Mouse (Mus musculus) megakaryocyte-erythroid progenitor cell, adult 5-6 weeks (primary cell): ENCODE measurements at regions not wholly inside any gene's neighbourhood (a gene's known extent, or its start where the extent isn't known, plus 50 kb on each side); places are given as distances from the start of the nearest gene placed in this dataset.

ENCODE experiments used
- ATAC-seq: replicated peaks from 2 replicates; pipeline ENCODE4 v1.8.0; 2016; ENCODE audit warnings: mild to moderate bottlenecking, inconsistent platforms; ENCODE audit not compliant: severe bottlenecking, poor library complexity, low FRiP score, low TSS enrichment

- no peak for ATAC-seq
These were observed 127.9 kb upstream of the Mphosph6 start for GRCm38 (mm10) chr8:117929606-117930005.

GRCm38 (mm10) chr8:117923296-117923695, 121.6 kb upstream of the Mphosph6 start:
- ATAC-seq = no peak

- ATAC-seq = no peak
These were observed 101.3 kb upstream of the Mphosph6 start for GRCm38 (mm10) chr8:117903052-117903451.

GRCm38 (mm10) chr8:117899892-117900291, 98.1 kb upstream of the Mphosph6 start:
- no peak for ATAC-seq

GRCm38 (mm10) chr8:117898015-117898414, 96.3 kb upstream of the Mphosph6 start:
- ATAC-seq = no peak

- no peak for ATAC-seq
These were observed 93.1 kb upstream of the Mphosph6 start for GRCm38 (mm10) chr8:117894861-117895260.

- ATAC-seq = no peak
These were observed 88.5 kb upstream of the Mphosph6 start for GRCm38 (mm10) chr8:117890211-117890610.

GRCm38 (mm10) chr8:117881414-117881973, 79.8 kb upstream of the Mphosph6 start:
- no peak for ATAC-seq

GRCm38 (mm10) chr8:117880279-117880975, 78.7 kb upstream of the Mphosph6 start:
- no peak for ATAC-seq

GRCm38 (mm10) chr8:117873611-117874010, 71.9 kb upstream of the Mphosph6 start:
- ATAC-seq = no peak

GRCm38 (mm10) chr8:117867138-117867537, 65.4 kb upstream of the Mphosph6 start:
- ATAC-seq = no peak

- ATAC-seq = no peak
These were observed 63.3 kb upstream of the Mphosph6 start for GRCm38 (mm10) chr8:117865014-117865413.

- peak; percentile 59; the same call in 1 of the 2 replicates for ATAC-seq
These were observed 62.1 kb upstream of the Mphosph6 start for GRCm38 (mm10) chr8:117863837-117864236.

- peak; percentile 69 for ATAC-seq
These were observed 60.6 kb upstream of the Mphosph6 start for GRCm38 (mm10) chr8:117862318-117862717.

GRCm38 (mm10) chr8:117859734-117860133, 58.0 kb upstream of the Mphosph6 start:
- peak; percentile 24; the same call in 1 of the 2 replicates for ATAC-seq

GRCm38 (mm10) chr8:117859095-117859494, 57.4 kb upstream of the Mphosph6 start:
- no peak for ATAC-seq

GRCm38 (mm10) chr8:117856121-117856520, 54.4 kb upstream of the Mphosph6 start:
- no peak for ATAC-seq

- ATAC-seq = no peak
These were observed 53.3 kb upstream of the Mphosph6 start for GRCm38 (mm10) chr8:117854942-117855491.

- peak; percentile 47 for ATAC-seq
These were observed 52.6 kb upstream of the Mphosph6 start for GRCm38 (mm10) chr8:117854301-117854700.

- ATAC-seq = no peak
These were observed 51.7 kb upstream of the Mphosph6 start for GRCm38 (mm10) chr8:117853408-117853807.

- no peak for ATAC-seq
These were observed 50.8 kb upstream of the Mphosph6 start for GRCm38 (mm10) chr8:117852521-117852920.
